Mouse (Mus musculus) Muller cell, postnatal 12 days (primary cell): ENCODE results near the gene Cdk12.

Experiments used
- DNase-seq: peaks from one replicate; pipeline ENCODE4 v3.0.0-alpha.2; 2015; ENCODE audit errors: inconsistent ontology term

Gene Cdk12

DNA sequence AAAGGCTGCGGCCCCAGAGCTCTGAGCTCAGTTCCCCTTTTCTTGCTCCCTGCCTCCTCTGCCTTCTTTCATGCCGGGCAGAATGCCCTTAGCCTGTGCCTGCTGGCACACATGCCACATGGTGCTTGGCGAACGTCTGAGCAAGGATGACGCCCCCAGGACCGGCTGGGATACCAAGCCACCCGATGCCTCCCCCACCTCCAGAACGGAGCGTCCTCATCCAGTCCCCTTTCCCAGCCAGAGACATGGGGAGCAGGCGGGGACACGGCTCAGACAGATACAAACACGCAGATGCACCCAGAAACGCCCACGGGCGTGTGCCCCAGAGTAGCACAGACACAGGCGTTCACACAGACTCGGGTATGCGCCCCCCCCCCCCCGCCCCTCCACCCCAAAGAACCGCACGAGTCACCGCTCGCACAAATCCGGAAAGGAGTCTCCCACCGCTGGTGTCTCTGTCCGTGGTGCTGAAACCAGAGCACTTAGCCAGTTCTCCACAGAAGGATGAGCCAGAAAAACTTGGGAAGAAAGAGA lies 111.0 kb downstream of the Cdk12 start:
- DNase-seq: peak; percentile 63

DNA sequence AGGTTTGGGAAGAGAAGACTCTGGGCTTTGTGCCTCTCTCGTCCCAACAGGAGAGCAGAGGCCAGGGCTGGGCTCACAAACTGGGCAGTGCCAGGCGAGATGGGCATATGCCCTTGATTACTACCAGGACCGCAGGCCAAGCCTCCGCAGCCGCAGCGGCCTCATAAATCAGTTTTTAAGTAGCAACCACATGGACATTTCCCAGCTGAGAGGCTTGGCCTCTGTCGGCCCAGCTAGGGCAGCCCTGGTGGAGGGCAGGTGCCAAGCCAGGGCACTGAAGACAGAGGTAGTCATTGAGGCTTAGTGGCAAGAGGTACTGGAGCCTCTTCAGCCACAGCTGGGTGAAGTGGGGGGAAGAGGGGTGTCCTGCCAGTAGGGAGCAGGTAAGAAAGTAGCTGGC lies 114.6 kb downstream of the Cdk12 start:
- DNase-seq: no peak

DNA sequence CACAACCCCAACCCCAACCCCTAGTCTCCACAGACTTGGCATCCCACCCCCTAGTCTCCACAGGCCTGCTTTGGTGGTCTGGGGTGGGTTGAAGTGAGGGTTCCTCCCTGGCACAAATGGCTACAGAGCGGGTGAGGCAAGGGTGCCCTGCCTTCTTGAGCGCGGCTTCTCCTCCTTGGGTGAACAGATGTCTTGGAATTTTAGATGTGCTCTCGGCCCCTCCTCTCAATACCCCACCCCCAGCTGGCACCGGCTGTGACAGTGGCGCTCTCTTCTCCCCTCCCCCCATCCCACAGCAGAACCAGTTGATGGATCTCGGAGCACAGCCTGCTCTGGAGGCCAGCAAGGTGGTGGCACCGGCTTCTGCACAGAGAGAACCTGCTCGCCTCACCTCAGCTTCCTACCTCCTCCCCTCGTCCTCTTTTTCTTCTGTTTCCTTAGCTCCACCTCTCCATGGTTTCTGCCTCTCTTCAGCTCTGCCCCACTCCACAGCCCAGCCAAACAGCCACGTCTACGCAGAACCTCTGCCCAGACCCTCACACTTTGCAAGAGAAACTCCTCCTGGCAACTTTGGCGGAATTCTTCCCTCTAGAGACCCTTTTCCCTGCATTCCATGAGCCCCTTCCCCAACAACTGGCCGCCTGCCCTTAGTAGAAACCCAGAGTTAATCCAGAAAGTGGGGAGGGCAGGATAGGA lies 115.7 kb downstream of the Cdk12 start:
- no peak for DNase-seq

DNA sequence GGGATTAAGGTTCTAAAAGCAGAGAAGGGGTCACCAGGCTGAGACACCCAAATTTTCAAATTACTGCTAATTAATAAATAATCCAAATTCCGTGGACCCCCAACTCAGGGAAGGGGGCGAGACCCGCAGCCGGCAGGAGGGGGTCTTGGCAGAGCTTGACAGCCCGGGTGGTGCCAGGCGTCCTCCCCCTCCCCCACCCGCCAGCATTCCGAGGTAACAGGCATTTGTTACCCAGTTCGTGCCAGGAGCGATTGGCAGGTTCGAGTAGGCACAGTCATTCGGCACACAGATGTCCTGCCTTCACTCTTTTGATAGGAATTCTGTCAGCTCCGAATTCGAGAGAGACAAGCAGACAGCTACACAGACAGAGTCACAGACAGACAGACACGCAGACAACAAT lies 116.3 kb downstream of the Cdk12 start:
- DNase-seq: no peak

DNA sequence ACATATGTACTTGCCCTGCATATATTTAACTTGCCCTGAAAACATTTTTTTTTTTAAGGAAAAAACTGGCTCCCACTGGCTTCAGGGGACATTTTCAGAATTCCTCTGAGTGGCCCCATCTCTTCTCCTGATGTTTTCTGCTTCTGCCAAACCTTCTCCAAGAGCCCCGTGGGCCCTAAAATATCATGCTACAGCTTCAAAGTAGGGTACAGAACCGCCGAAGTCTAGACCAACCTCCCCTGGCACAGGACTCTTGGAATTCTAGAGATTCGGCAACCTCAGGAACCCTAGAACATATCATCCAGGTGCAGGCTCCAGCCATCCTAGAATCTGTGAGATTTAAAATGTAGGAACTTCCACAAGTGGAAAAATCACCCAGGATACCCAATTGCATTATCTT lies 116.7 kb downstream of the Cdk12 start:
- DNase-seq: no peak

DNA sequence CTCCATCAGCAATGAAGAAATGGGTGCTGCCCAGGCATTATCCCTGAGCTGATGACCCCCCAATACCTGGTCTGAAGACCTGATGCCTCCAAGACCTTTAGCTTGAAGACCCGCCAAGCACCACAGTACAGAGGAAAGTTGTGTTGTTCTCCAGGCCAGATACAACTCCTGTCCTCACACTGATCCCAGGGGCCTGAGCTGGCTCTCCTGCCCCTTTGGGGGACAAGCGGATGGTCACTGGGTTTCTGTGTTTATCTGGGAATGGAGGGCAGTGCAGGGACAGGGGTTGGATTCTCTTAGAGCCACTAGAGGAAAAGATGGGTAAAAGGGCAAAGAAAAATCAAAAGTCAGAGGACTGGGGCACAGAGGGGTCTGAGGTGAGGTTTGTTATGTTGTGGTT lies 117.1 kb downstream of the Cdk12 start:
- no peak for DNase-seq

DNA sequence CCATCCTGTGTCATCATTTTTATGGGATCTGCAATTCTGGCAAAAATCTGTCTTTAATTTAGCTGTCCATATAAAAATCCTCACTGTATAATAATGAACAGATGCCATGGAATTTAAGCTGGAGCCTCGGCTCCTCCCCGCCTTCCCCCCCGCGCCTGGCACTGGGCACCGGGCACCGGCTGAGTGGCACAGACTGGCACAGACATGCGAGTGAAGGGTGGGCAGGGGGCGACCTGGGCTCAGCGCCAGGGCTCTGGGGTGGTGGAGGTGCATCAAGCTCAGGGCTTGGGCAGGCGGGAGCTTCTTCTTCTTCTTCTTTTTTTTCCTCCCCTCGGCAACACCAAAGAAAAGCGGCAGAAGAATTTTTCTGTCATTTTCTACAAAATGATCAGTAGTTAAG lies 117.5 kb downstream of the Cdk12 start:
- DNase-seq: no peak

DNA sequence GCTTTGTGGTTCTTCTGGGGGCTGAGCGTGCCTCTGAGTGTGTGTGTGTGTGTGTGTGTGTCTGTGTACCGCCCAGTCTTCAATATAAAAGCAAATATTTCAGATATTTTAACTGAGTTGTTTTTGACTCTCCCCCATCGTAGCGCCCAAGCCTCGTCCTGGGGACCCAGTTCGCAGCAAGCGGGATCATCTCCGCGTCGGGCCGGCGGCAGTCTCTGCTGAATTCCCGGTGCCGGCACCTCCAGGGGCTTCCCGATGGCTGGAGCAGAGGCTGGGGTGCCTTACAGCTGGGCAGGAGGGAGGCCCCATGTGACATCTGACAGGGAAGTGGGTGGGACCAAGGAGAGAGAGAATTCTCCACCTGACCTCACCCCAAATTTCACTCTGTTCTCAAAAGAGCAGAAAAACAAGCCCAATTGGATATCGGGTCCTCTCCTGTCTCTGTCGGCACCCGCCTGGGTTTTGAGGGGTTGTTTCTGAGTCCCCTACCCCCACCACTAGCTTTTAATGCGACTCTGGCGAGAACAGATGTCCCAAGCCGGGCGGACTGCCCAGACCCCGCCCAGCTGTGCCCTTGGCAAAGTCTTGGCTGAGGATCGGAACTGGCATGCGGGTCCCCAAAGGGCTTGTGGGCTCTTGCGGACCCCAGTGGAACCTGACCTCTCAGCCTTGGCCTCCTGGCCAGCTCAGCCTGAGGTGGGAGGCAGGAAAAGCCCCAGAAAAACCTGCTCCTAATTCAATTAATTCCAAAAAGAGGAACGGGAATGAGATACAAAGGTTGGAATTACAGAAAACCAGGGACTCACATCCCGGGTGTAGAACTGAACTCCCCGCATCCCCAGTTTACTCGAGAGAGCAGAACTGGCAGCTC lies 118.2 kb downstream of the Cdk12 start:
- DNase-seq: no peak

DNA sequence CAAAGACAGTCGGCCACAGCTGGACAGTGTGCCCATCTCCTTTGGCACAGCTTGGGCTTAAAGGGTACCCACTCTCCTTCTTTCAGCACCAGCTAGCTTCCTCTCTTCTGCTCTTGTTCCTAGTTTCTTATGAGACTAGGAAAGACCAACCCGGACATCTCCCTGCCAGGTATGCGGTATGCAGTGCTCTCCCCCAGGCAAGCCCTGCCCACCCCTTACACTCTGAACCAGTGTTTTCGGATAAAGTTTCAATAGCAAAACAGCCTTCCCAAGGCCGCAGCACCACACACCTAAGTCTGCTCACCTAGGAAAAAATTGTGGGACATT lies 118.8 kb downstream of the Cdk12 start:
- DNase-seq: no peak

DNA sequence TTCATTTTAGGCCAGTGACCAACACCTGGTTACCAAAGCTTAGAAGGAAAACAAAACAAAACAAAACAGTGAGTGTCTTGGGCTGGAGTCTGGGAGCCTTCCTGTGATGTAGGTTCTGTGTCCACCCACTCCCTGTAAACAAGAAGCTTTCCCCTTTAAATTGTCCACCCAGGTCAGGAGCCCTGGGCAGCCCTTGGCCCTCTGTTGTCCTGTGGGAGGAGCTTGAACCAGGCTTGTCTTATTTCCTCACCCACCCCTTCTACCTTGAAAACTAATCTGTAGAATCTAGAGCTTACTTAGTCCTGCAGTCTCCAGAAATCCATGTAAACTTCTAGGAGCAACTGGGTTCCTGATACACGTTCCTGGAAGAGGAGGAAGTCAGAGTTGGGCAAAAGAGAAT lies 119.3 kb downstream of the Cdk12 start:
- no peak for DNase-seq

DNA sequence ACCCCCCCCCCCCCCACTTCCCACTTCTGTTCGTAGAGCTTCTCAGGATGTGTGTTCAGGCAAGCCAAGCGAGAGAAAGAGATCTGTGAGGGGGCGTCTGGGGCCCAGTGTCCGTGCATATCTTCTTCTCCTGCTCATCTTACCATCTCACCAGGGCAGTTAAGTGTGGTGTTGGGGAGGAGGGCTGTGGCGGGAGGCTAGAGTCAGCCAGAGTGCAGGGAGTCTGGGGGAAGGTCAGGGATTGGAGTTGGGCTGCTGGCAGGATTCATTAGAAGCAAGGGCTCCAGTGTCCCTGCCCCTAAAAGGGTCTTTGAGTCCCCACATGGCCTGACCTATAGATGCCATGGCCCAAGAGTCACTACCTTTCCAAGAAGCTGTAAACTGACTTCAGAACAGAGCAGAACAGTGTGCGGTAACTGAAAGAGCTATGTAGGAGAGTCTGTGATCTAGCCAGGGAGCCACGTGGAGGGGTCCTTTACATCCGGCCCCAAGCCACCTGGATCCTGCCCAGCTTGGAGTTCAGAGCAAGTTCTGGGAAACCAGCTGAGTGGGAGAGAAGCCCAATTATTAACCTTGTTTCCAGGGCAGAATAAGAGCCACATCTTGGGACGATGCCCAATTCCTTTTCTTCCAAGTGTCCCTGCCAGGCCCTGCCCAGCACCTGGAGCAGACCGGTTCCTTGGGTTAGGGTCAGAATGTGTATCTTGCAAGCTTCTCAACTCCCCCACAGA lies 120.4 kb downstream of the Cdk12 start:
- DNase-seq: no peak

DNA sequence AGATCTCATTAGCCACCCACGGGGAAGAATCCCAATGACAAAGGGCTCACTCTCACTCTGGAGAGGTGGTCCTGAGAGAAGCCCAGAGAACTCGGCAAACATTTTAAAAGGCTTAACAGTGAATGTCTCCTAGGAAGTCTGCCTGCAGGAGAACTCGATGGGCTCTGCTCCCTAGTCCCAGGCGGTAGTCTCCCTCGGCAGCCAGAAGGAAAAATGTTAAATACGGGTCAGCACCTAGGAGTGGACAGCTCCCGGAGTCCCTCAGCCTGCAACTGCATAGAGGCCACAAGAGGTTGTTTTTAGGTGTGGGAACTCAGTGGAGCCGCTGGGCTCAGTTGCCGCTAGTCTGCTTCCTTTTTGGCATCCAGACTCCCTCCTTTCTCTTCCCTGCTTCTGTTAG lies 121.1 kb downstream of the Cdk12 start:
- peak; percentile 54 for DNase-seq

DNA sequence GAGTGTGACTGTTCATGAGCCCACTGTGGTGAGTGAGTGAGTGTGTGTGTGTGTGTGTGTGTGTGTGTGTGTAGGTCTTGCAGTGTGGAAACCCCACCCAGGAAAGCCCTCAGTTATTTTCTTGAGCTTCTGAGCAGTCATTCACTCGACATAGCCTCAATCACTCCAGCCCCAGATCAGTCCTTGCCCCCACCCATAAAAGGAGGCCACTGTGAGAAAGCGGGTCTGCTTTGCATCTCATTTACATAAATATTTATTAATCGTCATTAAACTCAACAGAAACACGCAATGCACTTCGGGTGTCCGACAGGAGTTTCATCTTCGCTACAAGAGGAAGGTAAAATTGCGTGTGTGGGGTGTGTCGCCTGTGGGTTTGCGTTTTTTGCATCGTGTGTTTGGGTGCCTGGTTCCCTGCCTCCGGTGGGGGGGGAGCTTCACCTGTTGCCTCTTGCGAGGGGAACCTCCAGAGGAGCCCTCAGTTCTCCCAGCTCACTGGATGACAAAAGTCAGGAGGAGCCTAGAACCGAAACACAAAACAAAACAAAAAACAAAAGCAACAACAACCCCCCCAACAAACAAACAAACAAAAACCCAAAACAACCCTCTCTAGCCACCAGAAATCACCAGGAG lies 122.4 kb downstream of the Cdk12 start:
- no peak for DNase-seq

DNA sequence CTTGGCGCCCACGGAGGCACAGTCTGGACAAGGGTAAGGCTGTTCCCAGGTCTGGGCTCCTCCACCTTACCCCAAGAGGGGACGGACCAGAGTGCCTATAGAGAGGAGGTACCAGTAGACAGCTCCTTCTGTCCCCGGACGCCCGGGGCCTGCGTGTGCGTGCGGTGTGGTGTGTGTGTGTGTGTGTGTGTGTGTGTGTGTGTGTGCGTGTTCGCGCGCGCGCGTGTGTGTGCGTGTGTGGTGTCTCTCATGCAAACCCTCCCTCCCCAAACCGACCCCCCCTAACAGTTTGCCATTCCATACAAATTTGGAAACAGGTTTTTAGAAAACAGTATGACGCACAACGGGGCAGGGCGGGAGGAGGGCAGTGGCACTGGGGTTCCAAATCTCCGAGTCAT lies 123.0 kb downstream of the Cdk12 start:
- no peak for DNase-seq

DNA sequence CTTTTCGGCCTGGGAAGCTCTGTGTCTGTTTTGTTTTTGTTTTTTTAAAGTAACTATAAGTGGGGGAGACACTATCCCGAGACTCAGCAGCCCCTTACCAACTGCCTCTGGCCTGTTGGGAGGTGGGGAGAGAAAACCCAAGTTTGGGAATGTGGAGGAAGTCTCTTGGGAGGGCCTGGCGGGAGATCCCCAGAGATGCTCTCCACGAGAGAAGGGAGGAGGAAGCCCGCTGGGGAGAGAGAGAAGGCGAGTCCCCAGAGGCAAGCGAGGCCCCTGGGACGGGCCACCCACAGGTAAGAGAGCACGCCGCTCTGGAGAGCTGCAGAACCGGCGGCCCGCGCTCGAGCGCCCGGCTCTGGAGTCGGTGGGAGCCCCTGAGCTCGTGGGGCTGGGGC lies 123.9 kb downstream of the Cdk12 start:
- DNase-seq: no peak

DNA sequence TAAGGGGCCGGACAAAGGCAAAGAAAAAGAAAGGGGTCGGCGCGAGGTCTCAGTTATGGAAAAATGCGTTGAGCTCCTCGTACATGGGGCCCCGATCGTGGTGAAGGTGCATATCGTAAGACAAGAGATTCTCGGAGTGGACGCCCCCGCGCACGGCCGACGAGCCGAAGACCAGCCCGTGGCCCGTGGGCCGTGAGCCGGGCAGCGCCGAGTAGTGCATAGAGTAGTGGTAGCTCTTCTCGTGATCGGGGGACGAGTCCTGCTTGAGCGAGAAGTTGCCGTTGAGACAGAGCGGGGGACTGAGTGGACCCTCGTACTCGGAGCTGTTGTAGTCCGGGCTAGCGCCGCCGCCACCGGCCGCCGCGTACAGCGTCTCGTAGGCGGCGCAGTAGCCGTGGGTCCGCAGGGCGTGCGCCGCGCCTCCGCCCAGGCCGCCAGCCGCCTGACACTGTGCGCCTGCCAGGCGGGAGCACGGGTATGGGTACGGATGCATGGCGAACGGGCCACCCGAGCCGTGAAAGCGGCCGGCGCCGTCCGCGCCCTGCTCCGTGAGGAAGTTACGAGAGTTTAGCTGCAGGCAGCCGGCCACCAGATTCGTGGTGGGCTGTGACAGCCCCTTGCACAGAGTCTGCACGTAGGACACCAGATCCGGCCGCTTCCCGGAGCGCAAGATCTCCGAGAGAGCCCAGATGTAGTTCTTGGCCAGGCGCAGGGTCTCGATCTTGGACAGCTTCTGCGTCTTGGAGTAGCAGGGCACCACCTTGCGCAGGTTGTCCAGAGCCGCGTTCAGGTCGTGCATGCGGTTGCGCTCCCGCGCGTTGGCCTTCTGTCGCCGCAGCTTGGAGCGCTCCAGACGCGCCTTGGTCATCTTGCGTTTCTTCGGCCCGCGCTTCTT lies 124.5 kb downstream of the Cdk12 start:
- DNase-seq: no peak

DNA sequence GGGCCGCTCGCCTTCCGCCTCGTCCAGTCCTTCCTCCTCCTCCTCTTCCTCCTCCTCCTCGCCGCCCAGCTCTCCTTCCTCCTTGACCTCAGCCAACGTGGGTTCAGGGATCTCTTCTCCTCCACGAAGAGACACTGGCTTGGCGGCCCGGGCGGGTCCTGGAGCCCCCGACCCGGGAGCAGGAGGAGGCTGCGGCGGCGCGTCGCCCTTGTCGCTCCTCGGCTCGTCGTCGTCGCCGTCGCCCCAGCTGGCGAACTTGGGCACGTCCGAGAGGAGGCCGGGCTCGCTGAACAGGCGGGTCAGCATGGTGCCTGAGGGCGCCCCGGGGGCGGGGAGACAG lies 125.1 kb downstream of the Cdk12 start:
- DNase-seq: no peak
